Mouse (Mus musculus) kidney, postnatal 0 days (tissue): Measurements from ENCODE around the gene Copz1. TPM values are rescaled to one million over a fixed set of nuclear protein-coding genes. Genes with fewer than 3 reads are reported as not detected.

ENCODE experiments used
- ATAC-seq: fragments of 200-750 bp; cut with Nextera tagmentation; replicated peaks from 2 replicates; pipeline ENCODE4 v1.8.0; 2017; ENCODE audit warnings: low read depth, moderate number of reproducible peaks, moderate TSS enrichment, moderate library complexity; ENCODE audit not compliant: low FRiP score
- DNase-seq: peaks from one replicate; pipeline ENCODE4 v3.0.0-alpha.2; 2016; ENCODE audit warnings: low spot score
- H3K27ac ChIP-seq: fragments of 300-500 bp; sonication (generic); 2 replicates; pipeline ENCODE4 v1.5.1; 2014; ENCODE audit warnings: mild to moderate bottlenecking
- H3K27me3 ChIP-seq: fragments of 300-500 bp; sonication (generic); 2 replicates; pipeline ENCODE4 v1.6.1; 2014; ENCODE audit warnings: low read length, mixed read lengths; ENCODE audit not compliant: insufficient read depth
- H3K36me3 ChIP-seq: fragments of 300-500 bp; sonication (generic); 2 replicates; pipeline ENCODE4 v1.6.1; 2014; ENCODE audit warnings: low read length, mixed read lengths; ENCODE audit not compliant: insufficient read depth
- H3K4me1 ChIP-seq: fragments of 300-500 bp; sonication (generic); replicated peaks from 2 replicates; pipeline ENCODE4 v1.6.1; 2014; ENCODE audit warnings: antibody characterized with exemption, low read length, mixed read lengths; ENCODE audit not compliant: insufficient read depth
- H3K4me2 ChIP-seq: fragments of 300-500 bp; sonication (generic); 2 replicates; pipeline ENCODE4 v1.6.1; 2014; ENCODE audit warnings: mild to moderate bottlenecking, low read length, moderate library complexity, mixed read lengths
- H3K4me3 ChIP-seq: fragments of 300-500 bp; sonication (generic); replicated peaks from 2 replicates; pipeline ENCODE4 v1.5.1; 2014; ENCODE audit warnings: low read depth, low read length
- H3K9ac ChIP-seq: fragments of 300-500 bp; sonication (generic); 2 replicates; pipeline ENCODE4 v1.6.1; 2014; ENCODE audit warnings: low read depth, low read length
- H3K9me3 ChIP-seq: fragments of 300-500 bp; sonication (generic); replicated peaks from 2 replicates; pipeline ENCODE4 v1.6.1; 2016; ENCODE audit warnings: low read length, inconsistent platforms, mixed read lengths
- CTCF ChIP-seq: IDR thresholded peaks from 2 replicates; pipeline ENCODE4 v1.5.1; 2016; ENCODE audit warnings: antibody characterized with exemption, low read depth, mild to moderate bottlenecking, moderate library complexity
- WGBS: fragments of 180-500 bp; shearing (Covaris S2); extraction: QIAGEN DNeasy Blood & Tissue Kit; methylation state at CpG from one replicate; pipeline ENCODE4 v1.1.7; 2014; 5-methylcytosine and 5-hydroxymethylcytosine counted together
- polyA plus RNA-seq: library from polyadenylated mRNA; unstranded; fragments of >200 nt; fragmentation: Nextera tagmentation; extraction: Ambion mirVana; gene quantifications from 2 replicates; pipeline ENCODE4 v1.2.1, GENCODE M21; 2015

Copz1 gene
- polyA plus RNA-seq, 1 experiment from 2014 or later = 237 TPM

DNA sequence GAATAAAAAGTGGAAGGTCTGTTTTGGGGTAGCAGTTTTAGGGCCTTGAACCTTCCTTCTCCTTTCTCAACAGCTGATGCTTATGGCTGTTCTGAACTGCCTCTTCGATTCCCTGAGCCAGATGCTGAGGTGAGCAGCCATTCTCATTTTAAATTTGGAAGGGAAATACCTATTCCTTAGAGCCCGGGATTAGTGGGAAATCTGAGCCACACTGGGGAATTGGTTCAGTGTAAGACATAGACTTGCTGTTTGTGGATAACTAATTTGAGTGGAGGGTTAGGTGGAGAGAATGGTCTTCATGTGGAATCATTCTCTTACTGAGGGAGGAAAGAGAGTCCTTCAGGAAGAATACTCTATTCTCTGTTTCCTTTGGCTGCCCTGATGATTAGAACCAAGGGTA lies 22.1 kb downstream of the Copz1 start:
- 61% methylated on average over 2 of the region's 2 CpGs for WGBS
- ATAC-seq (no peak), DNase-seq (no peak)
- Histone ChIP-seq H3K36me3 (peaks cover 30% of the 10 kb centered on the region), H3K9ac (no peak overlapping the region), H3K4me3 (no peak overlapping the region), H3K4me1 (peaks cover 22% of the 10 kb centered on the region), H3K4me2 (no peak overlapping the region), H3K27me3 (no peaks in the 10 kb centered on the region), H3K9me3 (no peaks in the 10 kb centered on the region), H3K27ac (no peak overlapping the region)
- TF ChIP-seq CTCF = no peak

DNA sequence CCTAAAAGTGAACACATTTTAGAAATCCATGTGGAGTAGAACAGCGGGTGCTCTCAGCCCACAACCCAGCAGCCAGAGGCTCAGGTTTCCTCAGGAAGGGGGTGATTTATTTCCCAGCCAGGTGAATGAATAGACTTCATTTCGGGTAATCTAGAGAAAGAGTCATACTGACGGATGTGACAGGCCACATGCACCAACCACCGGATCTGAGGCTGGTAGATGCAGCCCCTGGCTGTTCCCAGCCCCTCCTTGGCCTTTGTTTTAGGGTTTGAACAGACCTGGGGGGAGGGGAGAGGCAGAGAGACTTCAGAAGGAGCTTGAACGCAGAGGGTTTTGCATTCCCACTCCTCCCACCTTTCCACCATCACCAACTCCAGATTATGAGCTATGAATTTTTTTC lies 23.3 kb downstream of the Copz1 start:
- 11% methylated on average over 5 of the region's 5 CpGs for WGBS
- H3K27ac ChIP-seq = 0 out of 2 replicates have a peak overlapping the region, but pooled peaks have one; percentile 39
- DNase-seq (no peak), ATAC-seq (no peak)
- peaks cover 30% of the 10 kb centered on the region for H3K36me3 ChIP-seq
- TF ChIP-seq CTCF = no peak
- H3K4me2 ChIP-seq = no peak overlapping the region
- H3K27me3 ChIP-seq = no peaks in the 10 kb centered on the region
- H3K9ac ChIP-seq = no peak overlapping the region
- H3K4me3 ChIP-seq = no peak overlapping the region
- H3K4me1 ChIP-seq = peaks cover 30% of the 10 kb centered on the region
- no peaks in the 10 kb centered on the region for H3K9me3 ChIP-seq

DNA sequence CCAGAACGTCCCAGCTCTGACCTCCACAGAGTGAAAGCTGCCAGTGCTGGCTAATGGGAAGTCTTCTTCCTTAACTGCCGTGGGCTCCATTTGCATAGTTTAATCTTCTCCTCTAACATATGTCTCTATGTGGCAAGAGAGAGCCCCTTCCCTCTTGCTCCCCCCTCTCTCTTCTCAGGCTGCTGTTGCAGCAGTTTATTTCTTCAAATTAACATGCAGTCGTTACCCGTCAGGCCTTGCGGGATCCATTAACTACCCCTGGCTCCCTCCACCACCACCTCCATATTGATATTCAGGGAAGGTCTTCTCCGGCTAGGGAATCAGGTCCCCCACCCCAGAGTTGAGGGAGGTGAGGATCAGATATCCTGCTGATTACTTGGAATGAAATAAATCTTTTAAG lies 24.8 kb downstream of the Copz1 start:
- Histone ChIP-seq H3K4me1 (peaks cover 38% of the 10 kb centered on the region), H3K9ac (no peak overlapping the region), H3K36me3 (peaks cover 23% of the 10 kb centered on the region), H3K27ac (no peak overlapping the region), H3K4me3 (no peak overlapping the region), H3K27me3 (no peaks in the 10 kb centered on the region), H3K9me3 (no peaks in the 10 kb centered on the region), H3K4me2 (no peak overlapping the region)
- TF ChIP-seq CTCF = no peak
- ATAC-seq (no peak), DNase-seq (no peak)
- WGBS = 46% methylated on average over 6 of the region's 6 CpGs

DNA sequence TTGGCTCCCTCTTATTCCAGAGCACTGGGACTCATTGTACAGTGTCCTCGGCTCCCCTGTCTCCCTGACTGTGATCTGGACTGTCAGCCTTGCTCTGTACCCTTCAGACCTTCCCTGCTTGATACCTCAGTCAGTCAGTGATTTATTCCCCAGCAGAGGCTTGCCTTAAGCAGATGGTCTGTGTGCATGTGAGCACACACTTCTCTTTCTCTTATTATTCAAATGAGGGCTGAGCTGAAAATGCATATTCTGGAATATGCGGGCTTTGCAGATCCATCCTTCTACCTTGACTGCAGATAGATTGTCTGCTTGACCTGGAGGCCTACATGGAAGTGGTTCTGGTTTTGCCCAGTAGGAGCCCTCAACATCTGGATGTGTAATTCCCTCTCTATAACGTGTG lies 25.5 kb downstream of the Copz1 start:
- TF ChIP-seq CTCF = no peak
- Histone ChIP-seq H3K27me3 (no peaks in the 10 kb centered on the region), H3K27ac (peak overlapping the region; percentile 27; the same call in 1 of the 2 replicates), H3K4me2 (no peak overlapping the region), H3K36me3 (peaks cover 21% of the 10 kb centered on the region), H3K4me1 (peaks cover 45% of the 10 kb centered on the region), H3K9ac (0 out of 2 replicates have a peak overlapping the region, but pooled peaks have one; percentile 18), H3K9me3 (no peaks in the 10 kb centered on the region), H3K4me3 (no peak overlapping the region)
- DNase-seq (no peak), ATAC-seq (no peak)
- 56% methylated on average over 3 of the region's 3 CpGs for WGBS

DNA sequence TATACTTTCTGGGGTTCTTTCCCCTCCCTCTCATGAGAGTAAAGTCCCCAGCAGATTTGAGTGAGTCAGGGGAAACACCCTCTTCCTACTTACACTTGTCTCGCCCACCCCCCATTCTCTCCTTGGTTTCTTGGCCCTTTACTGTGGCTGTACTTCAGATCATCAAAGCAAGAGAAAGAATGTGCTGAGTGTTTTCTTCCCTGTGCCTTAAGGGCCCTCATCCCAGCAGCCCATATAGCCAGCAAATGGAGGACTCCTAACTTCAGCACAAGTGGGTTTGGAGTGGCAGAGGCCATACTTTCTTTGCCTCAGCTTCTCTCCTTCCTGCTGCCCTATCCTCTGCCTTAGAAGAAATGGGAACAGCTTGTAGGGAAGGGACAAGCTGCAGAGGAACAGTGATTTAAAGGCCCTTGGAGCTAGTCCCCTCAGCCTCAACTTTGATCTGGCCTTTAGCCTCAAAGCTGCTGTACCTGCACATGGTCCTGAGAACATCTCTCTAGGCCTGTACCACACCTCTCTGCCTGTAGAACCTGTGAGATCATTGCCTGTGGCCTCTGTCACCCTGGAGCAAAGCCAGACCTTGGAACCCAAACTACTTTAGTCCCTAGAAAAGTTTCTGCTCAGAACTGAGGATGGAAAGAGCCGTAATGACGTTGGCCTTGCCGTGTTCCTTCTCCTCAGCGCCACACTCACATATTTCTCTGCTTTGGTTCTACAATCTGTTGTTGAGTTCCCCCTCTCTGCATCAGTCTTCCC lies 26.5 kb downstream of the Copz1 start:
- Histone ChIP-seq H3K27me3 (no peaks in the 10 kb centered on the region), H3K9ac (no peak overlapping the region), H3K4me3 (no peak overlapping the region), H3K4me1 (peaks cover 55% of the 10 kb centered on the region), H3K9me3 (no peaks in the 10 kb centered on the region), H3K36me3 (0 out of 2 replicates have a peak, but pooled peaks cover 12% of the 10 kb centered on the region), H3K27ac (0 out of 2 replicates have a peak overlapping the region, but pooled peaks have one; percentile 73), H3K4me2 (no peak overlapping the region)
- 65% methylated on average over 5 of the region's 5 CpGs for WGBS
- no peak for TF ChIP-seq CTCF
- no peak for ATAC-seq
- no peak for DNase-seq

DNA sequence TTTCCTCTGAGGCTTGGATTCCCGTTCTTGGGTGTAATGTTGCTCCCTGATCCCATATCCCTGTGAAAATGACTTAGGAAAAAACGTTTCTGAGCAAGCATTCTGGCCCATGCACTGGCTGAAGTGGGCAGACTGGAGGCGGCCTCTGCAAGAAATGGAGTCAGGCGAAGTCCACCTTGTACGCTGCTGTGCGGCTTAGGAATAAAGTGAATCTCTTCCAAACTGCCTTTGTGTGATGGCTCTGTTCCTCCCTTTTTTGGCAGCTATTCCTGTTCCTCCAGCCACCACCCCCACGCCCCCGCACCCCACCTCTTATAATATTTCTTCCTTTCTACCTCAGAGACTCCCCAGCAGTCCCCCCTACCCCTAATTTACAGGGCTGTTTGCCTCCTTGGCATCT lies 27.1 kb downstream of the Copz1 start:
- ATAC-seq (no peak), DNase-seq (peak; percentile 53)
- 0 out of 2 replicates have a peak, but pooled peaks cover 12% of the 10 kb centered on the region for H3K36me3 ChIP-seq
- H3K4me1 ChIP-seq = peaks cover 61% of the 10 kb centered on the region
- 45% methylated on average over 8 of the region's 8 CpGs for WGBS
- peak overlapping the region; percentile 45 for H3K4me2 ChIP-seq
- peak overlapping the region; percentile 73 for H3K27ac ChIP-seq
- 0 out of 2 replicates have a peak overlapping the region, but pooled peaks have one; percentile 41 for H3K9ac ChIP-seq
- TF ChIP-seq CTCF = no peak
- no peak overlapping the region for H3K4me3 ChIP-seq
- no peaks in the 10 kb centered on the region for H3K27me3 ChIP-seq
- H3K9me3 ChIP-seq = no peaks in the 10 kb centered on the region
